Mouse (Mus musculus) spleen, adult 18-20 months (tissue): Measurements from ENCODE around the gene Carmil1.

Source experiments
- DNase-seq, 2 experiments: peaks; one replicate each; pipeline ENCODE4 v3.0.0; 2022; ENCODE audit warnings: mixed read lengths in 2 of 2

Carmil1 gene

GRCm38 (mm10) chr13:24027191-24028170 is 253.1 kb downstream of the Carmil1 start:
- DNase-seq, result no peak

- no peak for DNase-seq
These were observed 262.1 kb downstream of the Carmil1 start for GRCm38 (mm10) chr13:24018515-24018914.

- DNase-seq, result no peak
These were observed 275.1 kb downstream of the Carmil1 start for GRCm38 (mm10) chr13:24005528-24005927.

GRCm38 (mm10) chr13:24001797-24002196 is 278.8 kb downstream of the Carmil1 start:
- DNase-seq, result no peak

GRCm38 (mm10) chr13:24001081-24001480 is 279.5 kb downstream of the Carmil1 start:
- DNase-seq, result no peak

GRCm38 (mm10) chr13:23998826-23999225 is 281.8 kb downstream of the Carmil1 start:
- DNase-seq, result no peak

GRCm38 (mm10) chr13:23994756-23995155 is 285.8 kb downstream of the Carmil1 start:
- no peak for DNase-seq

- DNase-seq, result no peak
These were observed 286.6 kb downstream of the Carmil1 start for GRCm38 (mm10) chr13:23994024-23994423.

- peak in 1 of 2 experiments; percentile 9 for DNase-seq
These were observed 289.7 kb downstream of the Carmil1 start, which contains the start of gene Scgn for GRCm38 (mm10) chr13:23990928-23991327. Gene Scgn (minus strand): TSS chr13:23991214.

- no peak for DNase-seq
These were observed 290.1 kb downstream of the Carmil1 start for GRCm38 (mm10) chr13:23990451-23990850.

- no peak for DNase-seq
These were observed 295.5 kb downstream of the Carmil1 start for GRCm38 (mm10) chr13:23985130-23985529.

- no peak for DNase-seq
These were observed 308.3 kb downstream of the Carmil1 start for GRCm38 (mm10) chr13:23972271-23972670.

- no peak for DNase-seq
These were observed 308.7 kb downstream of the Carmil1 start for GRCm38 (mm10) chr13:23971870-23972269.

GRCm38 (mm10) chr13:23964909-23965308 is 315.7 kb downstream of the Carmil1 start:
- no peak for DNase-seq
